Mouse (Mus musculus) adrenal gland, adult (tissue): Measurements from ENCODE around the gene Cdc123.

Experiments used
- DNase-seq, 2 experiments: peaks; one replicate each; pipeline ENCODE4 v3.0.0; 2022 to 2023; ENCODE audit warnings: low spot score in 1 of 2; ENCODE audit not compliant: inconsistent age in 2 of 2

Gene Cdc123

GRCm38 (mm10) chr2:5805228-5805627 lies 39.7 kb downstream of the Cdc123 start:
- DNase-seq = no peak

- DNase-seq = peak in 1 of 2 experiments; percentile 26
Observed at GRCm38 (mm10) chr2:5804440-5805045, 40.4 kb downstream of the Cdc123 start.

GRCm38 (mm10) chr2:5801927-5802590 lies 42.9 kb downstream of the Cdc123 start:
- no peak for DNase-seq

- peak in 1 of 2 experiments; percentile 29 for DNase-seq
Observed at GRCm38 (mm10) chr2:5801182-5801640, 43.8 kb downstream of the Cdc123 start.

- DNase-seq = no peak
Observed at GRCm38 (mm10) chr2:5797816-5798672, 46.9 kb downstream of the Cdc123 start.

GRCm38 (mm10) chr2:5793771-5794170 lies 51.2 kb downstream of the Cdc123 start:
- DNase-seq = no peak

GRCm38 (mm10) chr2:5792056-5792455 lies 52.9 kb downstream of the Cdc123 start:
- no peak for DNase-seq

GRCm38 (mm10) chr2:5789625-5790160 lies 55.3 kb downstream of the Cdc123 start:
- no peak for DNase-seq

- DNase-seq = no peak
Observed at GRCm38 (mm10) chr2:5787391-5787790, 57.6 kb downstream of the Cdc123 start.

- no peak for DNase-seq
Observed at GRCm38 (mm10) chr2:5772464-5772863, 72.5 kb downstream of the Cdc123 start.

GRCm38 (mm10) chr2:5770708-5771241 lies 74.2 kb downstream of the Cdc123 start:
- peak; percentile 13 to 74 for DNase-seq

- DNase-seq = no peak
Observed at GRCm38 (mm10) chr2:5769630-5770029, 75.3 kb downstream of the Cdc123 start.

GRCm38 (mm10) chr2:5768946-5769345 lies 76.0 kb downstream of the Cdc123 start:
- no peak for DNase-seq

GRCm38 (mm10) chr2:5762031-5762430 lies 82.9 kb downstream of the Cdc123 start:
- no peak for DNase-seq

GRCm38 (mm10) chr2:5760479-5761008 lies 84.4 kb downstream of the Cdc123 start:
- DNase-seq = no peak

- no peak for DNase-seq
Observed at GRCm38 (mm10) chr2:5758569-5758968, 86.4 kb downstream of the Cdc123 start.

GRCm38 (mm10) chr2:5750872-5751271 lies 94.1 kb downstream of the Cdc123 start:
- DNase-seq = no peak

GRCm38 (mm10) chr2:5749210-5749609 lies 95.8 kb downstream of the Cdc123 start:
- DNase-seq = no peak

- DNase-seq = no peak
Observed at GRCm38 (mm10) chr2:5747545-5748043, 97.4 kb downstream of the Cdc123 start.

GRCm38 (mm10) chr2:5746529-5746928 lies 98.4 kb downstream of the Cdc123 start:
- no peak for DNase-seq
